ENCODE assay signal across 25 mouse cellular contexts in the genomic region with DNA sequence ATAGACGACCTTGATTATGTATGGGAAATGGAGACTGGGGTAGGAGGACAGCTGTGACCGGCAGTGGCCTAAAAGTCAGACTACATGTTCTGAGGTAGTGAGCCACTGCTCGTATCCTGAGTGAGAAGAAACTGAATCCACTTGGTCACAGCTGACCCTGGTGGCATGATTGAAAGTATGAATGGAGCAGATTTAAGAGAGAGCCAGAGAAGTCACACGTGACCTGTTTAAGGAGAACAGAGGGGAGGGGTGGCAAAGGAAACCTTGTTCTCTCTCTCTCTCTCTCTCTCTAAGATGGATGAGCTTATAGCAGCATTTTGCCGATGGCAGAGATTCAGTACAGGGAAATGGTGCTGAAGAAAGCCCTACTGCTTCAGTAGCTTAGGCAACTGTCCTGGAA. TPM values are rescaled to one million over a fixed set of nuclear protein-coding genes. Genes with fewer than 3 reads are reported as not detected.
A peak's percentile ranks its signal among the peaks of the same experiment; 100 is the strongest.
DNase-seq lines count a peak whose midpoint lies in the region; ATAC-seq lines count a peak whose summit lies in the region.
"Had no signal": no experiment of that assay in that cellular context is flagged by ENCODE, and none has a peak within 500 bp of the region (broad histone marks: within the 10 kb centered on the region; RNA-seq: fewer than 3 reads in every experiment).

No protein-coding gene starts in this region.

- H3K27me3 ChIP-seq in hindbrain, embryonic 11.5 days (ENCODE audit: control insufficient read depth, insufficient read depth, low read length) = no peaks in the 10 kb centered on the region
- no peaks in the 10 kb centered on the region for H3K27me3 ChIP-seq in hindbrain, embryonic 10.5 days (ENCODE audit: insufficient read depth, poor library complexity, severe bottlenecking)
- no peaks in the 10 kb centered on the region for H3K27me3 ChIP-seq in hindbrain, embryonic 13.5 days
- no peaks in the 10 kb centered on the region for H3K27me3 ChIP-seq in neural tube, embryonic 14.5 days (ENCODE audit: control insufficient read depth, insufficient read depth, low read length)
- no peaks in the 10 kb centered on the region for H3K27me3 ChIP-seq in midbrain, embryonic 15.5 days (replicated peaks)
- H3K27me3 ChIP-seq: intestine, embryonic 15.5 days; limb, embryonic 12.5 days; stomach, embryonic 15.5 days had no signal

- no peaks in the 10 kb centered on the region for H3K9me3 ChIP-seq in hindbrain, embryonic 11.5 days (ENCODE audit: control insufficient read depth, low read length)
- H3K9me3 ChIP-seq in hindbrain, embryonic 10.5 days = no peaks in the 10 kb centered on the region
- no peaks in the 10 kb centered on the region for H3K9me3 ChIP-seq in hindbrain, embryonic 13.5 days
- H3K9me3 ChIP-seq in neural tube, embryonic 14.5 days (ENCODE audit: control insufficient read depth, low read length) = no peaks in the 10 kb centered on the region
- no peaks in the 10 kb centered on the region for H3K9me3 ChIP-seq in midbrain, embryonic 15.5 days
- H3K9me3 ChIP-seq: embryonic facial prominence, embryonic 10.5 days; heart, embryonic 10.5 days; intestine, embryonic 15.5 days; limb, embryonic 12.5 days; stomach, embryonic 15.5 days had no signal

- no peak for DNase-seq in hindbrain, embryonic 11.5 days (ENCODE audit: low spot score)
- no peak for DNase-seq in hindbrain, embryonic 10.5 days (ENCODE audit: low spot score)
- DNase-seq in brain, adult 2 months (ENCODE audit: low read depth, low spot score) = peak; percentile 47
- DNase-seq in urinary bladder, postnatal 36 days (ENCODE audit: low spot score in 2 of 2) = no peak
- DNase-seq: adrenal gland, postnatal 14 days; cerebellum, adult 11 months; cerebellum, adult 9-11 months; gastrocnemius, adult 2 months; heart, postnatal 4 days; kidney, adult 8-10 months; kidney, postnatal 10 days; lung, adult 18-20 months; lung, postnatal 14 days; thymus, postnatal 36 days had no signal

- ATAC-seq in hindbrain, embryonic 11.5 days (ENCODE audit: low FRiP score) = no peak
- no peak for ATAC-seq in hindbrain, embryonic 13.5 days (ENCODE audit: low FRiP score)
- peak; percentile 52; the same call in 1 of the 2 replicates for ATAC-seq in neural tube, embryonic 14.5 days (ENCODE audit: low read depth)
- ATAC-seq in midbrain, embryonic 15.5 days (replicated peaks) = no peak
- ATAC-seq: CD4-positive, CD25-positive, alpha-beta regulatory T cell, adult 4 months; forebrain, embryonic 16.5 days; intestine, embryonic 15.5 days had no signal

- no peak overlapping the region for H3K9ac ChIP-seq in hindbrain, embryonic 11.5 days (ENCODE audit: low read depth, low read length)
- H3K9ac ChIP-seq in hindbrain, embryonic 13.5 days = no peak overlapping the region
- no peak overlapping the region for H3K9ac ChIP-seq in neural tube, embryonic 14.5 days (replicated peaks; ENCODE audit: low read depth, low read length)
- H3K9ac ChIP-seq in midbrain, embryonic 15.5 days = no peak overlapping the region
- H3K9ac ChIP-seq: intestine, embryonic 15.5 days; limb, embryonic 12.5 days; stomach, embryonic 15.5 days had no signal

- H3K4me3 ChIP-seq in hindbrain, embryonic 11.5 days (ENCODE audit: low read depth, low read length) = no peak overlapping the region
- H3K4me3 ChIP-seq in hindbrain, embryonic 10.5 days = no peak overlapping the region
- H3K4me3 ChIP-seq in hindbrain, embryonic 13.5 days = no peak overlapping the region
- H3K4me3 ChIP-seq in neural tube, embryonic 14.5 days (ENCODE audit: low read depth, low read length) = no peak overlapping the region
- no peak overlapping the region for H3K4me3 ChIP-seq in midbrain, embryonic 15.5 days
- H3K4me3 ChIP-seq: embryonic facial prominence, embryonic 10.5 days; gastrocnemius, adult 2 months; heart, embryonic 10.5 days; intestine, embryonic 15.5 days; limb, embryonic 12.5 days; stomach, embryonic 15.5 days had no signal

- H3K4me1 ChIP-seq in hindbrain, embryonic 11.5 days (replicated peaks; ENCODE audit: control insufficient read depth, insufficient read depth, low read length) = no peaks in the 10 kb centered on the region
- peaks cover 6% of the 10 kb centered on the region for H3K4me1 ChIP-seq in hindbrain, embryonic 10.5 days (replicated peaks)
- H3K4me1 ChIP-seq in hindbrain, embryonic 13.5 days (replicated peaks) = peaks cover 21% of the 10 kb centered on the region
- H3K4me1 ChIP-seq in neural tube, embryonic 14.5 days (ENCODE audit: control insufficient read depth, insufficient read depth, low read length) = peaks cover 7% of the 10 kb centered on the region; the same call in 1 of the 2 replicates
- H3K4me1 ChIP-seq in midbrain, embryonic 15.5 days = peaks cover 13% of the 10 kb centered on the region; the same call in 1 of the 2 replicates
- H3K4me1 ChIP-seq: intestine, embryonic 15.5 days; stomach, embryonic 15.5 days had no signal

- no peaks in the 10 kb centered on the region for H3K36me3 ChIP-seq in hindbrain, embryonic 11.5 days (ENCODE audit: control insufficient read depth, insufficient read depth, low read length)
- H3K36me3 ChIP-seq in hindbrain, embryonic 10.5 days = peaks cover 6% of the 10 kb centered on the region
- no peaks in the 10 kb centered on the region for H3K36me3 ChIP-seq in hindbrain, embryonic 13.5 days
- H3K36me3 ChIP-seq in neural tube, embryonic 14.5 days (ENCODE audit: control insufficient read depth, insufficient read depth, low read length) = no peaks in the 10 kb centered on the region
- no peaks in the 10 kb centered on the region for H3K36me3 ChIP-seq in midbrain, embryonic 15.5 days (replicated peaks)
- H3K36me3 ChIP-seq: heart, embryonic 10.5 days; intestine, embryonic 15.5 days; limb, embryonic 12.5 days; stomach, embryonic 15.5 days had no signal

- 55% methylated on average over 5 of the region's 5 CpGs for WGBS in hindbrain, embryonic 11.5 days
- WGBS in hindbrain, embryonic 10.5 days = 68% methylated on average over 5 of the region's 5 CpGs
- WGBS in hindbrain, embryonic 13.5 days = 32% methylated on average over 5 of the region's 5 CpGs
- WGBS in neural tube, embryonic 14.5 days = 49% methylated on average over 5 of the region's 5 CpGs
- 48% methylated on average over 5 of the region's 5 CpGs for WGBS in midbrain, embryonic 15.5 days

- no peak overlapping the region for H3K4me2 ChIP-seq in hindbrain, embryonic 11.5 days (replicated peaks; ENCODE audit: low read depth, low read length)
- no peak overlapping the region for H3K4me2 ChIP-seq in hindbrain, embryonic 13.5 days
- no peak overlapping the region for H3K4me2 ChIP-seq in neural tube, embryonic 14.5 days (ENCODE audit: low read depth, low read length)
- no peak overlapping the region for H3K4me2 ChIP-seq in midbrain, embryonic 15.5 days
- H3K4me2 ChIP-seq: intestine, embryonic 15.5 days; limb, embryonic 12.5 days; liver, embryonic 11.5 days; stomach, embryonic 15.5 days had no signal

- 0 out of 2 replicates have a peak overlapping the region, but pooled peaks have one; percentile 5 for H3K27ac ChIP-seq in hindbrain, embryonic 11.5 days (ENCODE audit: low read depth, low read length)
- H3K27ac ChIP-seq in hindbrain, embryonic 10.5 days = no peak overlapping the region
- peak overlapping the region; percentile 10; the same call in 1 of the 2 replicates for H3K27ac ChIP-seq in hindbrain, embryonic 13.5 days
- H3K27ac ChIP-seq in neural tube, embryonic 14.5 days (ENCODE audit: low read depth, low read length) = no peak overlapping the region
- no peak overlapping the region for H3K27ac ChIP-seq in midbrain, embryonic 15.5 days
- H3K27ac ChIP-seq: embryonic facial prominence, embryonic 10.5 days; gastrocnemius, adult 2 months; heart, embryonic 10.5 days; intestine, embryonic 15.5 days; limb, embryonic 12.5 days; stomach, embryonic 15.5 days had no signal

RNA-seq across cellular contexts. Expression of gene Wasf1, which starts 13.4 kb away (rescaled TPM):
- 43.0 and 43.8 TPM in 2 replicates for polyA plus RNA-seq in hindbrain, embryonic 11.5 days (2014; fragmentation: Nextera tagmentation; extraction: Ambion mirVana)
- polyA plus RNA-seq in hindbrain, embryonic 10.5 days (2016; fragmentation: Nextera tagmentation; extraction: Ambion mirVana) = 51.6 and 60.5 TPM in 2 replicates
- polyA plus RNA-seq in hindbrain, embryonic 13.5 days (2015; fragmentation: Nextera tagmentation; extraction: Ambion mirVana) = 90.2 and 91.6 TPM in 2 replicates
- 112 and 122 TPM in 2 replicates for polyA plus RNA-seq in neural tube, embryonic 14.5 days (2014; fragmentation: Nextera tagmentation; extraction: Ambion mirVana)
- 122 and 125 TPM in 2 replicates for polyA plus RNA-seq in midbrain, embryonic 15.5 days (2015; fragmentation: Nextera tagmentation; extraction: Ambion mirVana)

RNA-seq across cellular contexts. Expression of gene Cdc40, which starts 13.5 kb away (rescaled TPM):
- polyA plus RNA-seq in hindbrain, embryonic 11.5 days (2014; fragmentation: Nextera tagmentation; extraction: Ambion mirVana) = 32.4 and 37.5 TPM in 2 replicates
- 28.0 and 34.8 TPM in 2 replicates for polyA plus RNA-seq in hindbrain, embryonic 10.5 days (2016; fragmentation: Nextera tagmentation; extraction: Ambion mirVana)
- 25.9 and 26.7 TPM in 2 replicates for polyA plus RNA-seq in hindbrain, embryonic 13.5 days (2015; fragmentation: Nextera tagmentation; extraction: Ambion mirVana)
- polyA plus RNA-seq in neural tube, embryonic 14.5 days (2014; fragmentation: Nextera tagmentation; extraction: Ambion mirVana) = 26.5 and 29.7 TPM in 2 replicates
- polyA plus RNA-seq in midbrain, embryonic 15.5 days (2015; fragmentation: Nextera tagmentation; extraction: Ambion mirVana) = 22.0 and 23.6 TPM in 2 replicates

Comparison
In these comparisons a context has a peak if more than half of its experiments do, and no peak if none do; other contexts are left out.
1. H3K27ac ChIP-seq: peak in hindbrain, embryonic 11.5 days (single experiment) and hindbrain, embryonic 13.5 days (single experiment); none in hindbrain, embryonic 10.5 days (single experiment), neural tube, embryonic 14.5 days (single experiment) and midbrain, embryonic 15.5 days (single experiment).